Comparison of ENCODE assay signal across 8 mouse cellular contexts in the genomic region with DNA sequence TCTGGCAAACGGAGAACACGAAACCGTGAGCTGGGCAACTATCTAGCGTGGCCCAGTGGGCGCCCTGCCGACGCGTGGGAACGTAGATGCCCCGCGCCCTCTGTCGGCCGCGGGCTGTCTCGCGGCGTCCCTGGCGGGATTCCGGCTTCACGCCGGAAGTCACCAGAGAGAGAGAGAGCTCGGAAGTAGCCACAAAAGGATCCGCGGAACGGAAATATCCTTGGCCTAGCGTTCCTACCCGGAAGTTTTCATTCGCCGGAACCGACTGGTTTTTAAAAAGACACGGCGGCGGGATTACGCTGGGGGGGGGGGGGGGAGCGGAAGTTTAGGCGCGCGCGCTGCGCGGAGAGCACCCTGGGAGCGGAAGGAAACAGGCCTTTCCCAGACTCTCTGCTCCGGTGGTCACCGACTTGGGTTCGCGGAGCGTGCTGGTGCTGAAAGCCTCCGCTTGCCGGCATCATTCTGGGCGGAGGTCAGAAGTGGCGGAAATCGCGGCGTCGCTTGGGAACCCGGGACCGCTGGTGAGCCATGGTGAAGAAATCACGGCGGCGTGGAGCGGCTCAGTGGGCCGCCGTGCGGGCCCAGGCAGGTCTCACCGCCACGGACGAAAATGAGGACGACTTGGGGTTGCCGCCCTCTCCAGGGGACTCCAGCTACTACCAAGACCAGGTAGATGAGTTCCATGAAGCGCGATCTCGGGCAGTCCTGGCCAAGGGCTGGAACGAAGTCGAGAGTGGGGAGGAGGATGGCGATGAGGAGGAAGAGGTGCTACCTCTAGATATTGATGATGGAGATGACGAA. TPM values are rescaled to one million over a fixed set of nuclear protein-coding genes. Genes with fewer than 3 reads are reported as not detected.
DNase-seq lines count a peak whose midpoint lies in the region; ATAC-seq lines count a peak whose summit lies in the region.

Utp3 (plus strand) TSS at position 377 of the 801 bp plus-strand sequence.

- H3K27ac ChIP-seq in hindbrain, embryonic 14.5 days: peak within 1 kb of the TSS; percentile 89

- DNase-seq in R1 (ENCODE audit: low read depth, low spot score): peak; percentile 99
- DNase-seq in cerebellum, postnatal 25 days: peak; percentile 97 to 98
- peak; percentile 96 to 99 for DNase-seq in frontal cortex, postnatal 25 days (ENCODE audit: low spot score in 2 of 2)
- peak; percentile 100 for DNase-seq in hindbrain, embryonic 14.5 days (ENCODE audit: low spot score)
- DNase-seq in layer of hippocampus, postnatal 36 days: peak; percentile 92
- DNase-seq in lung, postnatal 36 days: peak; percentile 97
- DNase-seq in retina, postnatal 1 day: peak; percentile 100
- DNase-seq in urinary bladder, adult 18-20 months (ENCODE audit: low spot score in 2 of 2): peak; percentile 85 to 89

- peak within 1 kb of the TSS; percentile 93 for H3K9ac ChIP-seq in hindbrain, embryonic 14.5 days

- WGBS in hindbrain, embryonic 14.5 days: under 1% methylated on average over 74 of the region's 76 CpGs

- H3K4me1 ChIP-seq in hindbrain, embryonic 14.5 days (replicated peaks; ENCODE audit: control insufficient read depth, insufficient read depth, low read length): peaks cover 27% of the 10 kb centered on the region

- H3K9me3 ChIP-seq in hindbrain, embryonic 14.5 days (ENCODE audit: control insufficient read depth, low read length): no peaks in the 10 kb centered on the region

- H3K4me2 ChIP-seq in hindbrain, embryonic 14.5 days (replicated peaks): peak within 1 kb of the TSS; percentile 98

- H3K27me3 ChIP-seq in hindbrain, embryonic 14.5 days (ENCODE audit: control insufficient read depth, insufficient read depth, low read length): no peaks in the 10 kb centered on the region

- 0 out of 2 replicates have a peak, but pooled peaks cover 4% of the 10 kb centered on the region for H3K36me3 ChIP-seq in hindbrain, embryonic 14.5 days (replicated peaks; ENCODE audit: control insufficient read depth, insufficient read depth)

- peak; percentile 96 for ATAC-seq in hindbrain, embryonic 14.5 days (ENCODE audit: low FRiP score)

- peak within 1 kb of the TSS; percentile 90 for H3K4me3 ChIP-seq in hindbrain, embryonic 14.5 days (replicated peaks; ENCODE audit: low read length)

RNA-seq across cellular contexts. Expression of gene Utp3, which starts in this region (rescaled TPM):
- 35.6 and 36.6 TPM in 2 replicates for polyA plus RNA-seq in hindbrain, embryonic 14.5 days (2014; fragmentation: Nextera tagmentation; extraction: Ambion mirVana)
- total RNA-seq in layer of hippocampus, postnatal 36 days (2021): 10 to 100 TPM; 27.5 to 28.0 TPM

Comparison
In these comparisons a context has a peak if more than half of its experiments do, and no peak if none do; other contexts are left out.
1. Peak in every context shown above with its lines: DNase-seq, ATAC-seq, H3K4me3 ChIP-seq and H3K27ac ChIP-seq.